Mouse (Mus musculus): ENCODE measurements around the gene Nthl1. TPM values are rescaled to one million over a fixed set of nuclear protein-coding genes. Genes with fewer than 3 reads are reported as not detected.
"Not testable (repeated sequence)": the region's sequence is repeated elsewhere in the genome, so short reads cannot be mapped to it uniquely, and the experiment has no call there.

Gene Nthl1
- total RNA-seq, 2 experiments from 2014 or later: 2.6 to 3.4 TPM

DNA sequence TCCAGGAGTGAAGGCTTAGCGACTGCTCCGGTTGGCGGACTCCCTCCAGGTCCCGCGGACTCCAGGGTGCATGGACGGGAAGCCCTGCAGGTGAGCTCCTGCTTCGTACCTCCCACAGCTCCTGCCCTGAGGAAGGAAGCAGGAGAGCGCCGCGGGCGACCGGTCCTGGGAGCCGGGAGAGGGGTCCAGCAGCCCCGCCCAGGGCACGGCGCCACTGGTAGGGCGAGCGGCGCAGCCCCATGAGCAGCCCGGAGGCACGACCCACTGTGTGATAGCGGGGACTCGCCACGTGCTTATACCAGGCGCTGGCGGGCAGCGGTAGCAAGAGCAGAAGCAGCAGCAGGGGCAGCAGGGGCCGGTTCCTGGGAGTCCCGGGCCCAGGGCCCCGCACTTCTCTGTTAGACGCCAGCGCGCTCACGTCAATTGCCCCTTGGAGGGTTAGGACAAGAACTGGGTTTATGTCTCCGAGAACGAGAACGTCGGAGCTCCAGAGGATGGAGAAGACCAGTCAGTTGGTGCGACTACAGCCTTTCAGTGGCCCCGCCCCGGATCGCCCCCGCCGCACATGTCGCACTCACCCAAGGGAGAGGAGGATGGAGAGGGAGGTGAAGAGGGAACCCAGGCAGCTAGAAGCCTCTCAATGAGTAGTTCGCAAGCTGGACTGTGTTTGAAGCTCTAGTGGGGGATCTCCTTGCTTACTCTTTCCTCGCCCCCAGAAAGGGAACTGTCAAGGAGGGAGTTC lies 25.7 kb downstream of the Nthl1 start, which contains the start of gene Npw:
TSS of gene Npw (minus strand) at position 441 of the 742 bp plus-strand sequence.
- Histone ChIP-seq H3K27ac (no peak within 1 kb of the TSS), H3K4me3 (peak within 1 kb of the TSS; percentile 67)
- intact Hi-C loops (cut with DNase I): no loop called here
- TF ChIP-seq CTCF (IDR thresholded peaks at IDR 0.05): no peak
- DNase-seq: no peak

DNA sequence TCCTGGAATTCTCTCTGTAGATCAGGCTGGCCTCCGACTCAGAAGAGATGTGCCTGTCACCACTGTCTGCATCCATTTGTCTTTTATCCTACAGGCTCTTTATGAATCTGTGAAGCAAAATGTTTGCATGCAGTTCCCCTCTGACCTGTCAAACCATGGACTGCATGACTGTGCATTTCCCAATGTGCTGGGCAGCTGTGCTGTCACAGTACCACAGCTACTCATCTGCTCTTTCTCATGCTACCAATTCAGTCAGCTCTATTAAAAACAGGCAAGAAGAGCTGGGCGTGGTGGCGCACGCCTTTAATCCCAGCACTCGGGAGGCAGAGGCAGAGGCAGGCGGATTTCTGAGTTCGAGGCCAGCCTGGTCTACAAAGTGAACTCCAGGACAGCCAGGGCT lies 34.5 kb downstream of the Nthl1 start:
- not testable (repeated sequence) for DNase-seq, H3K4me3 ChIP-seq
- H3K27ac ChIP-seq: 0 out of 2 replicates have a peak overlapping the region, but pooled peaks have one; percentile 12
- intact Hi-C loops (cut with DNase I): loop anchor here (5.0 to 10.0 kb wide), 2 partner anchors 52 to 125 kb away; no protein-coding TSS in a partner anchor

DNA sequence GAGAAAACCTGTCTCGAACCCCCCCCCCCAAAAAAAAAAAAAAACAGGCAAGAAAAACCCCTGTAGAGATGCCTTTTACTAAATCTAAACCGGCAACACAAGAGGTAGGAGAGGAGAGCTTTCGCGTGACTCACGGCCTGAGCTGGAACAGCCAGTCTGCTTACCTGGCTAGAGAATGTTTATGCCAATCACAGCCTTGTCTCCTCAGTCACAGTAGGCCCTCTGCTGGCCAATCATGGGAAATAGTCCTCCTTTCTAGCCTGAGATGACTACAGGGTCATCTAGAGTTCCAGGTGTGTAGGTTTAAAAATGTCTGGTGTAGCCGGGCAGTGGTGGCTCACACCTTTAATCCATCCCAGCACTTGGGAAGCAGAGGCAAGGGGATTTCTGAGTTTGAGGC lies 34.9 kb downstream of the Nthl1 start:
- TF ChIP-seq CTCF (IDR thresholded peaks at IDR 0.05): peak; percentile 75
- Histone ChIP-seq H3K4me3 (no peak overlapping the region), H3K27ac (0 out of 2 replicates have a peak overlapping the region, but pooled peaks have one; percentile 12)
- peak; percentile 69 for DNase-seq
- intact Hi-C loops (cut with DNase I): loop anchor here (5.0 to 10.0 kb wide), 2 partner anchors 53 to 125 kb away; no protein-coding TSS in a partner anchor

DNA sequence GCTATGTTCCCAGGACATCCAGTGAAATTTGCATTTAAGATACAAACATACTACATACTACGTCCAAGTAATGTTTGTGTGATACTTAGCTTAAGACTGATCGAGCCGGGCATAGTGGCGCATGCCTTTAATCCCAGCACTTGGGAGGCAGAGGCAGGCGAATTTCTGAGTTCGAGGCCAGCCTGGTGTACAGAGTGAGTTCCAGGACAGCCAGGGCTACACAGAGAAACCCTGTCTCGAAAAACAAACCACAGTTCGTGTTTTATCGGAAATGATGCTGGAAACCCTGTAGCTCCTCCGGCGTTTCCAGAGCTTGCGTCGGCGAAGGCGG lies 36.7 kb downstream of the Nthl1 start:
- intact Hi-C loops (cut with DNase I): loop anchor here (5.0 to 10.0 kb wide), 2 partner anchors 54 to 127 kb away; no protein-coding TSS in a partner anchor
- peak overlapping the region; percentile 96 for H3K27ac ChIP-seq
- H3K4me3 ChIP-seq: peak overlapping the region; percentile 100
- not testable (repeated sequence) for DNase-seq

DNA sequence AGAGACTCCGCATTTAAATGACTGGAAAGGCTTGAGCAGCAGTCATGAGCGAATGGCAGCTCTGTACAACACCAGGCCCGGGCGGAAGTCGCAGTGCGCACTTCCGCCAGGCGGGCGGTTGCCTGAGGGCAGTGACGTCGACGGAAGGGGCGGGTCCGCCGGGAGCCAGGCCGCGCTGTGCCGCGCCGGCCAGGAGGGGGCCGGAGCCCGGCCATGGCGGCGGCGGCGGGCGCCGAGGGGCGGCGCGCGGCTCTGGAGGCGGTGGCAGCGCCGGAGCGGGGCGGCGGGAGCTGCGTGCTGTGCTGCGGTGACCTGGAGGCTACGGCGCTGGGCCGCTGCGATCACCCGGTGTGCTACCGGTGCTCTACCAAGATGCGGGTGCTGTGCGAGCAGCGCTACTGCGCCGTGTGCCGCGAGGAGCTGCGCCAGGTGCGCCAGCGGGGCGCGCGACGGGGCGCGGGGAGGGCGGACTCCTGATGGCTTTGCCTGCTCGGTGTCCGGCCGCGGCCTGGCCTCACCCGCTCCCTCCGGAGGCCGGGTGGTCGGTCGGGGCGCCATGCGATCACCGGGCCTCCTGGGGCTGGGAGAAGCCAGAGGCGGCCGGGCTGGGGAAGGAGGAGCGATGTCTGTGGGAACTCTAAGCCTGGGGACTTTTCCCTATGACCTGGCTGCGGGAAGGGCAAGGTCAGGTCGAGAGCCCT lies 37.2 kb downstream of the Nthl1 start, which contains the start of gene Zfp598:
TSS of gene Zfp598 (plus strand) at position 143 of the 701 bp plus-strand sequence.
- intact Hi-C loops (cut with DNase I): loop anchor here (5.0 to 10.0 kb wide), 2 partner anchors 55 to 127 kb away; no protein-coding TSS in a partner anchor
- Histone ChIP-seq H3K4me3 (peak within 1 kb of the TSS; percentile 100), H3K27ac (peak within 1 kb of the TSS; percentile 96)
- TF ChIP-seq CTCF (IDR thresholded peaks at IDR 0.05): peak; percentile 48
- peak; percentile 98 for DNase-seq

DNA sequence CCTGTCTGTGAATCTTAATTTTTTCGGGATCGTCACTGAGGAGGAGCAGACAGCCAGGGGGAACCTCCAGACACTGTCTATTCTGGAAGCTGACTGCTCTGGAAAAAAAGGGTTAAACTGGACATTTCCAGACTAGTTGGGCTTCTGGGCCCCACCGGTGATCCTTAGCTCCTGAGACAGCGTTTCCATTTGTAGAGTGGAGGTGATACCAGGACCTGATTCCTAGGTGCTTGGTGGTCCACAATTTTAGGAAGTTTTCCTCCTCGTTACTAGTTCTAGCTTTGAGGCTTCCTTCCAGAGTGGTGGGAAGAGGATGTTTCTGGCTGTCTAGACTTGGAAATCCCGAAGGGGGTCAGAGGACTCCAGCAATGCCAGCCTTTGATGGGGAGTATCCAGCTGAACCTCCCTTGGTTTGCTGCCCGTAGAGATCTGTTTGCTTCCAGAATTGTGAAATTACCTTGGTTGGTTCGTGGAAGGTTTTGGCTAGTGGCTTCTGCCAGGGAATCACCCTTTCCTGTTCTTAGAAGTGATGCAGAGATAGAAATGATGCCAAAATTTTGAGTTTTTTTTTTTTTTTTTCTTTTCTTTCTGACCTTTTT lies 37.9 kb downstream of the Nthl1 start:
- no peak for TF ChIP-seq CTCF (IDR thresholded peaks at IDR 0.05)
- DNase-seq: no peak

DNA sequence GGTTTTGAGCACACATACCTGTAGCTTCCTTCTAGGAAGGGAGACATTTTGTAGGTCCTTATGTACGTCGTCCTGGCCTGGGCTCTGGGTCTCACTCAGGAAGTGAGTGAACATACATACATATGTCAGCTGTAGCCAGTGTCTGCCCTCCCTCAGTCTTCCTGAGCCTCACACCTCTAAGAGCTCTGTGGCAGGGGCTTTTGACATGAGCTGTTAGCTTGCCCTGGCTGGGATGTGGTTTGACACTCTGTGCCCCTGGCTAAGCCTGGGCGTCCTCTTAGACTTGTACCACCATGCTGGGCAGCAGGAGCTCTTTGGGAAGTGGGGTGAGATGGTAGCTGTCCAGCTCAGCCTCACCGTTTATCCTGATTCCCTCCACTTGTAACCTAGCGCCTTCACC lies 38.9 kb downstream of the Nthl1 start:
- intact Hi-C loops (cut with DNase I): no loop called here
- Histone ChIP-seq H3K4me3 (peak overlapping the region; percentile 100), H3K27ac (0 out of 2 replicates have a peak overlapping the region, but pooled peaks have one; percentile 24)
- DNase-seq: no peak
- TF ChIP-seq CTCF (IDR thresholded peaks at IDR 0.05): no peak

More for the DNA sequence above, 37.9 kb downstream of the Nthl1 start:
- Histone ChIP-seq H3K4me3 (peak overlapping the region; percentile 100), H3K27ac (peak overlapping the region; percentile 96)
- intact Hi-C loops (cut with DNase I): no loop called here

DNA sequence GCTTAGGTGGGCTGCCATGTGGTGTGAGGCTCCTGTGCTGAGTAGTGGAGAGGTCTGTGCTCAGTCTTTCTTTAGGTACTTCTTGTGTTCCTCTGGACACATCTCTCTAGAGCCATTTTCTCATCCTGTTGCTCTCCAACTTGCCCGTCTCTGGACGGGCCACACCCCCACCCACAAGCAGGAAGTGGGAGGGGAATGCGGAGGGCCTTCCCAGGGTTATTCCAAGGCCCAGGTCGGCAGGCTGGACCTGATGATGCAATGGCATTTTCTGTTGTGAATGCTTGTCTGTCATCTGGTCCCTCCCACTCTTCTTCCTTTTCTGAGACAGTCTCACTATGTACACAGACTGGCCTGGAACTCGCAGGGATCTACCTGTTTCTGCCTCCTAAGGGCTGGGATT lies 39.7 kb downstream of the Nthl1 start:
- intact Hi-C loops (cut with DNase I): no loop called here
- DNase-seq: peak; percentile 55
- H3K27ac ChIP-seq: 0 out of 2 replicates have a peak overlapping the region, but pooled peaks have one; percentile 38
- peak overlapping the region; percentile 17; the same call in 1 of the 2 replicates for H3K4me3 ChIP-seq
- no peak for TF ChIP-seq CTCF (IDR thresholded peaks at IDR 0.05)

DNA sequence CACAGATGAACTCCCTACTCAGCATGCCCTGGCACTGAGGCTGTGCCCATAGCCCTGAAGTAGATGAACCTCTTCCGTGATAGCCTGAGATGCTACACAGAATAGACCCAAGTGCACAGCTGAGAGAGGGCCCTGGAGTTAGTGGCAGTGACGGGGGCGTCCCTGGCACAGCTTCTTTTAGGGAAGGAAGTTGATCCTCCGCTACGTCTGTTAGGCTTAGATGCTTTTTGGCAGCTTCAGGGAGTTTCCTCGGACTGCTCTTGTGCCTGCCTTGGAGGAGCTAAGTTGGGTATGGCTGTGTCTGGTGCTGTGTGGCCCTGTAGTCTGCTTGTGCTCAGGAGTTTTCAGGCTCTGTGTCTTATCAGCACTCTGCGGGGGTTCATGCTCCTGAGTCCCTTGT lies 41.8 kb downstream of the Nthl1 start:
- peak overlapping the region; percentile 1; the same call in 1 of the 2 replicates for H3K27ac ChIP-seq
- intact Hi-C loops (cut with DNase I): no loop called here
- no peak for TF ChIP-seq CTCF (IDR thresholded peaks at IDR 0.05)
- no peak overlapping the region for H3K4me3 ChIP-seq
- DNase-seq: no peak

DNA sequence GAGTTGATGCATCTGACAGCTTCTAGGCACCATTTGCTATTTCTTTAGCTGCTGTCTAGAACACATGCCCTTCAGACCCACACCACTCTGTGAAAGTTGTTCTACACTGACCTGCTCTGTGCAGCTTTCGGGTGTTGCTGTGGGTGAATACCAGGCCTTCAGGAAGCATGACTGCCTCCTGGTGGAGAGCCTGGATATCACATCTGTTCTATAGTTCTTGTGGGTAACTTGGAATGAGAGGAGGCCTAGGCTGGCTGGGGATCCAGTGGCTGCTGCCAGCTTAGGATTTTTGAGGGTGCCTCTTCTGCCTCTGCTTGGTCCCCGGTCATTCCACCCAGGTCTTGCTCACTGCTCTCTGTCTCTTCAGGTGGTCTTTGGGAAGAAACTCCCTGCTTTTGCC lies 43.7 kb downstream of the Nthl1 start:
- peak; percentile 70 for DNase-seq
- TF ChIP-seq CTCF (IDR thresholded peaks at IDR 0.05): peak; percentile 73
- H3K4me3 ChIP-seq: no peak overlapping the region
- intact Hi-C loops (cut with DNase I): no loop called here
- H3K27ac ChIP-seq: no peak overlapping the region

DNA sequence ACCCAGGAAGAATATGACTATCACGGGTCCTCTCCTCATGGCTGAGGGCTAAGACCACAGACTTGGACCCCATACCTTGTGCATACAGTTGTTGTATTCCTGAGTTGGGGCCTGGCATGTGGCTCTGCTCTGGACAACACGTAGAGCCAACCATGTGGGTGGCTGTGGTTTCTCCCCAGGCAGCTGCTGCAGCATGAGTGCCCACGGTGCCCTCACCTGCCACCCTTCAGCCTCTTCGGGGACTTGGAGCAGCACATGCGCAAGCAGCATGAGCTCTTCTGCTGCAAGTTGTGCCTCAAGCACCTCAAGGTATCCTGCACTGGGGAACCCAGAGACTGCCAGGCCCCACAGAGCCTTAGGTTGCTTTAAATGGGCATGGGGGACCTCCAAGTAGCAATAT lies 44.4 kb downstream of the Nthl1 start:
- Histone ChIP-seq H3K27ac (no peak overlapping the region), H3K4me3 (no peak overlapping the region)
- intact Hi-C loops (cut with DNase I): no loop called here
- TF ChIP-seq CTCF (IDR thresholded peaks at IDR 0.05): no peak
- DNase-seq: no peak

DNA sequence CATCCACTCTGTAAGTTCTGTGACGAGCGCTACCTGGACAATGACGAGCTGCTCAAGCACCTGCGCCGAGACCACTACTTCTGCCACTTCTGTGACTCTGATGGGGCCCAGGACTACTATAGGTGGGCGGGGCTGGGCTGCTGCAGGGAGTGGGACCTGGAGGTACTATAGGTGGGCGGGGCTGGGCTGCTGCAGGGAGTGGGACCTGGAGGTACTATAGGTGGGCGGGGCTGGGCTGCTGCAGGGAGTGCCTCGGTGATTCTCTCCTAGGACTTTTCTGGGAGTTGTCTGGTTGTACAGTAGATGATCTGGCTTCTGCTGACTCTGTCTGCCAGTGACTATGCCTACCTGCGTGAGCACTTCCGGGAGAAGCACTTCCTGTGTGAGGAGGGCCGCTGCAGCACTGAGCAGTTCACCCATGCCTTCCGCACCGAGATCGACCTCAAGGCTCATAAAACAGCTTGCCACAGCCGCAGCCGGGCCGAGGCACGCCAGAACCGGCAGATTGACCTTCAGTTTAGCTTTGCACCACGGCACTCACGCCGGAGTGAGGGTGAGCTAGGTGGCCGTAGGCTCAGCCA lies 45.1 kb downstream of the Nthl1 start:
- intact Hi-C loops (cut with DNase I): no loop called here
- DNase-seq: no peak
- no peak overlapping the region for H3K4me3 ChIP-seq
- H3K27ac ChIP-seq: no peak overlapping the region
- no peak for TF ChIP-seq CTCF (IDR thresholded peaks at IDR 0.05)

Data from gastrocnemius, adult 2 months (tissue).